Mouse (Mus musculus) frontal cortex, postnatal 25 days (tissue): Measurements from ENCODE around the gene Pi16.
A peak's percentile ranks its signal among the peaks of the same experiment; 100 is the strongest.
"Not testable (repeated sequence)": the region's sequence is repeated elsewhere in the genome, so short reads cannot be mapped to it uniquely, and the experiment has no call there.

Experiments used
- DNase-seq, 2 experiments: peaks; one replicate each; pipeline ENCODE4 v3.0.0; 2022; ENCODE audit warnings: low spot score in 2 of 2

Gene Pi16

GRCm38 (mm10) chr17:29330671-29331410 lies 13.4 kb downstream of the Pi16 start:
- DNase-seq: no peak

GRCm38 (mm10) chr17:29332186-29332685 lies 14.8 kb downstream of the Pi16 start:
- no peak for DNase-seq

GRCm38 (mm10) chr17:29336266-29336990 lies 18.9 kb downstream of the Pi16 start:
- no peak for DNase-seq

GRCm38 (mm10) chr17:29337979-29338823 lies 20.7 kb downstream of the Pi16 start:
- no peak for DNase-seq

GRCm38 (mm10) chr17:29339170-29339768 lies 21.8 kb downstream of the Pi16 start:
- no peak for DNase-seq

- no peak for DNase-seq
Observed at GRCm38 (mm10) chr17:29340406-29341261, 23.2 kb downstream of the Pi16 start.

GRCm38 (mm10) chr17:29341591-29342003 lies 24.1 kb downstream of the Pi16 start:
- DNase-seq: no peak

GRCm38 (mm10) chr17:29342010-29342910 lies 24.8 kb downstream of the Pi16 start:
- DNase-seq: no peak

- DNase-seq: no peak
Observed at GRCm38 (mm10) chr17:29343241-29343640, 25.8 kb downstream of the Pi16 start.

- DNase-seq: no peak
Observed at GRCm38 (mm10) chr17:29345272-29345671, 27.8 kb downstream of the Pi16 start.

- no peak for DNase-seq
Observed at GRCm38 (mm10) chr17:29346496-29347125, 29.1 kb downstream of the Pi16 start.

- no peak for DNase-seq
Observed at GRCm38 (mm10) chr17:29347126-29347644, 29.7 kb downstream of the Pi16 start.

GRCm38 (mm10) chr17:29347645-29348256 lies 30.3 kb downstream of the Pi16 start, which contains the start of gene Mtch1:
Gene Mtch1, minus strand, starts transcription at chr17:29347934.
- DNase-seq: peak; percentile 90 to 95

- DNase-seq: no peak
Observed at GRCm38 (mm10) chr17:29348996-29349395, 31.5 kb downstream of the Pi16 start.

GRCm38 (mm10) chr17:29351056-29351455 lies 33.6 kb downstream of the Pi16 start:
- DNase-seq: not testable (repeated sequence)

- DNase-seq: no peak
Observed at GRCm38 (mm10) chr17:29355461-29355840, 38.0 kb downstream of the Pi16 start.

- DNase-seq: peak in 1 of 2 experiments; percentile 34
Observed at GRCm38 (mm10) chr17:29355841-29356478, 38.5 kb downstream of the Pi16 start.

- DNase-seq: no peak
Observed at GRCm38 (mm10) chr17:29356479-29356856, 39.0 kb downstream of the Pi16 start.
